Mouse (Mus musculus): ENCODE data around the gene Drosha. TPM values are rescaled to one million over a fixed set of nuclear protein-coding genes. Genes with fewer than 3 reads are reported as not detected.

Gene Drosha
- polyA plus RNA-seq, 1 experiment: 8.8 TPM

GRCm38 (mm10) chr15:12889909-12890308 is 65.3 kb downstream of the Drosha start:
- Histone ChIP-seq H3K4me1 (ENCODE audit: control insufficient read depth) (peaks cover 10% of the 10 kb centered on the region), H3K4me3 (replicated peaks) (no peak overlapping the region), H3K36me3 (ENCODE audit: control insufficient read depth) (peaks cover 89% of the 10 kb centered on the region), H3K27me3 (ENCODE audit: control insufficient read depth) (no peaks in the 10 kb centered on the region), H3K9me3 (ENCODE audit: control insufficient read depth, low read length) (no peaks in the 10 kb centered on the region)
- TF ChIP-seq GATA1 (IDR thresholded peaks at IDR 0.05; ENCODE audit: low read length): no peak
- no peak for TF ChIP-seq TAL1 (IDR thresholded peaks at IDR 0.05; ENCODE audit: low read length)

GRCm38 (mm10) chr15:12895426-12895825 is 70.8 kb downstream of the Drosha start:
- H3K36me3 ChIP-seq (ENCODE audit: control insufficient read depth): peaks cover 82% of the 10 kb centered on the region
- H3K9me3 ChIP-seq (ENCODE audit: control insufficient read depth, low read length): peaks cover 8% of the 10 kb centered on the region
- TF ChIP-seq TAL1 (IDR thresholded peaks at IDR 0.05; ENCODE audit: low read length): no peak
- TF ChIP-seq GATA1 (IDR thresholded peaks at IDR 0.05; ENCODE audit: low read length): no peak
- no peak overlapping the region for H3K4me3 ChIP-seq (replicated peaks)
- no peaks in the 10 kb centered on the region for H3K27me3 ChIP-seq (ENCODE audit: control insufficient read depth)
- peaks cover 46% of the 10 kb centered on the region for H3K4me1 ChIP-seq (ENCODE audit: control insufficient read depth)

- peaks cover 48% of the 10 kb centered on the region for H3K4me1 ChIP-seq (ENCODE audit: control insufficient read depth)
- H3K36me3 ChIP-seq (ENCODE audit: control insufficient read depth): peaks cover 82% of the 10 kb centered on the region
- peak overlapping the region; percentile 31 for H3K4me3 ChIP-seq (replicated peaks)
- peaks cover 8% of the 10 kb centered on the region for H3K9me3 ChIP-seq (ENCODE audit: control insufficient read depth, low read length)
- no peaks in the 10 kb centered on the region for H3K27me3 ChIP-seq (ENCODE audit: control insufficient read depth)
- TF ChIP-seq GATA1 (IDR thresholded peaks at IDR 0.05; ENCODE audit: low read length) (peak; percentile 8; the same call in 1 of the 2 replicates), TAL1 (IDR thresholded peaks at IDR 0.05; ENCODE audit: low read length) (no peak; the same call in 2 of the 3 replicates)
Measured at GRCm38 (mm10) chr15:12896022-12897009, 71.7 kb downstream of the Drosha start.

GRCm38 (mm10) chr15:12897831-12898230 is 73.2 kb downstream of the Drosha start:
- peaks cover 90% of the 10 kb centered on the region for H3K36me3 ChIP-seq (ENCODE audit: control insufficient read depth)
- H3K27me3 ChIP-seq (ENCODE audit: control insufficient read depth): no peaks in the 10 kb centered on the region
- no peak overlapping the region for H3K4me3 ChIP-seq (replicated peaks)
- H3K4me1 ChIP-seq (ENCODE audit: control insufficient read depth): peaks cover 48% of the 10 kb centered on the region
- H3K9me3 ChIP-seq (ENCODE audit: control insufficient read depth, low read length): peaks cover 8% of the 10 kb centered on the region
- no peak for TF ChIP-seq TAL1 (IDR thresholded peaks at IDR 0.05; ENCODE audit: low read length)
- no peak for TF ChIP-seq GATA1 (IDR thresholded peaks at IDR 0.05; ENCODE audit: low read length)

GRCm38 (mm10) chr15:12900428-12901196 is 76.0 kb downstream of the Drosha start:
- Histone ChIP-seq H3K9me3 (ENCODE audit: control insufficient read depth, low read length) (peaks cover 8% of the 10 kb centered on the region), H3K36me3 (ENCODE audit: control insufficient read depth) (peaks cover 84% of the 10 kb centered on the region), H3K4me1 (ENCODE audit: control insufficient read depth) (peaks cover 31% of the 10 kb centered on the region), H3K4me3 (replicated peaks) (no peak overlapping the region), H3K27me3 (ENCODE audit: control insufficient read depth) (no peaks in the 10 kb centered on the region)
- TF ChIP-seq TAL1 (IDR thresholded peaks at IDR 0.05; ENCODE audit: low read length): no peak
- no peak for TF ChIP-seq GATA1 (IDR thresholded peaks at IDR 0.05; ENCODE audit: low read length)

- Histone ChIP-seq H3K27me3 (ENCODE audit: control insufficient read depth) (no peaks in the 10 kb centered on the region), H3K9me3 (ENCODE audit: control insufficient read depth, low read length) (peaks cover 8% of the 10 kb centered on the region), H3K36me3 (ENCODE audit: control insufficient read depth) (peaks cover 82% of the 10 kb centered on the region), H3K4me3 (replicated peaks) (no peak overlapping the region), H3K4me1 (ENCODE audit: control insufficient read depth) (peaks cover 25% of the 10 kb centered on the region)
- no peak for TF ChIP-seq GATA1 (IDR thresholded peaks at IDR 0.05; ENCODE audit: low read length)
- TF ChIP-seq TAL1 (IDR thresholded peaks at IDR 0.05; ENCODE audit: low read length): no peak
Measured at GRCm38 (mm10) chr15:12901197-12901570, 76.6 kb downstream of the Drosha start.

GRCm38 (mm10) chr15:12904442-12904841 is 79.8 kb downstream of the Drosha start:
- H3K4me3 ChIP-seq (replicated peaks): no peak overlapping the region
- peaks cover 15% of the 10 kb centered on the region for H3K4me1 ChIP-seq (ENCODE audit: control insufficient read depth)
- H3K36me3 ChIP-seq (ENCODE audit: control insufficient read depth): peaks cover 84% of the 10 kb centered on the region
- no peaks in the 10 kb centered on the region for H3K27me3 ChIP-seq (ENCODE audit: control insufficient read depth)
- no peaks in the 10 kb centered on the region for H3K9me3 ChIP-seq (ENCODE audit: control insufficient read depth, low read length)
- no peak for TF ChIP-seq GATA1 (IDR thresholded peaks at IDR 0.05; ENCODE audit: low read length)
- TF ChIP-seq TAL1 (IDR thresholded peaks at IDR 0.05; ENCODE audit: low read length): no peak

GRCm38 (mm10) chr15:12907962-12908719 is 83.5 kb downstream of the Drosha start:
- Histone ChIP-seq H3K4me3 (replicated peaks) (no peak overlapping the region), H3K4me1 (ENCODE audit: control insufficient read depth) (peaks cover 7% of the 10 kb centered on the region), H3K9me3 (ENCODE audit: control insufficient read depth, low read length) (no peaks in the 10 kb centered on the region), H3K27me3 (ENCODE audit: control insufficient read depth) (no peaks in the 10 kb centered on the region), H3K36me3 (ENCODE audit: control insufficient read depth) (peaks cover 77% of the 10 kb centered on the region)
- TF ChIP-seq TAL1 (IDR thresholded peaks at IDR 0.05; ENCODE audit: low read length) (no peak), GATA1 (IDR thresholded peaks at IDR 0.05; ENCODE audit: low read length) (no peak)

Measured in erythroblast, embryonic 14.5 days (primary cell).